ENCODE assay signal across 8 mouse cellular contexts in the genomic region with DNA sequence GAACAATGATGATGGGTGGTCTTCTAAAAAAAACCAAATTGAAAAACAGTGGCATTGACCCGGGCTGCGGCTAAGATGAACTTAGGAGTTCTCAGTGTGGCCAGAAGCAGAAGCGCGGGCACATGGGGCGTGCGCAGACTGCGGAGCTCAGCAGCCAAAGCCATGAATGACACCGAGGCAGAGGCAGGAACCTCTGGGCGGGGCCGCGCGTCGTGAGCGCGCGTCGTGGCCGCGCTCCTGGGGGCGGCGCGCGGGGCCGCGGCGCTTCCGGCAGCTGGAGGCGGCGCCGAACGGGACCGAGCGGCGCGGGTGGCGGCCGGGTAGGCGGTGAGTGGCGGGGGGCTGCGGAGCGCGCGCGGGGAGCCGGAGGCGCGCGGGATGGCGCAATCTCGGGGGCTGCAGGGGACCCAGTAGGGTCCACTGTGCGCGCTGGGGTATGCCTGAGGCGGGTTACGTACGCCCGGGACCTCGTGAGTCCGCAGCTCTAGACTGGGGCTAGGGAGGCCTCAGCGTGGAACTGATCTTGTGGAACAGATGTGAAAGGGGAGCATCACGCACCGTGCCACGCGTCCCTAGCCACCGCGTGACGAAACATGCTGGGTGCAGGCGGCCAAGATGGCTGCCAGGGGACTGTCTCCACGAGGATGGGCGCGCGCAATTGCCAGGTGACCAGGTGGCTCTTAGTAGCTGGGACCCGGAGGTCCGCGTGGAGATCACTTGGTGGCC. TPM values are rescaled to one million over a fixed set of nuclear protein-coding genes. Genes with fewer than 3 reads are reported as not detected.
DNase-seq lines count a peak whose midpoint lies in the region; ATAC-seq and TF ChIP-seq lines count a peak whose summit lies in the region.

A gene (plus strand): TSS at position 264 of the 726 bp plus-strand sequence.

- no peak for TF ChIP-seq CTCF in hindbrain, postnatal 0 days (IDR thresholded peaks at IDR 0.05; ENCODE audit: low read depth)
- no peak for TF ChIP-seq CTCF in left cerebral cortex, adult 2 months (IDR thresholded peaks at IDR 0.05)

- H3K4me1 ChIP-seq in hindbrain, postnatal 0 days (ENCODE audit: insufficient read depth, low read length) = peaks cover 7% of the 10 kb centered on the region; the same call in 1 of the 2 replicates

- peak; percentile 87 for DNase-seq in ZHBTc4 (ENCODE audit: low read depth, low spot score)
- DNase-seq in gastrocnemius, adult 8-10 months (ENCODE audit: low spot score in 2 of 2) = peak; percentile 39 to 57
- DNase-seq in hindbrain, postnatal 0 days (ENCODE audit: low spot score) = peak; percentile 91
- DNase-seq in left cerebral cortex, adult 2 months (ENCODE audit: extremely low spot score in 1 of 2, low spot score in 2 of 2) = peak; percentile 78 to 84
- peak; percentile 68 to 84 for DNase-seq in right cerebral cortex, adult 2 months (ENCODE audit: low spot score in 2 of 2)
- DNase-seq in urinary bladder, postnatal 25 days (ENCODE audit: low spot score) = peak; percentile 75

- H3K4me2 ChIP-seq in hindbrain, postnatal 0 days (ENCODE audit: low read depth, low read length) = peak within 1 kb of the TSS; percentile 62

- no peaks in the 10 kb centered on the region for H3K9me3 ChIP-seq in hindbrain, postnatal 0 days (ENCODE audit: low read length)

- no peaks in the 10 kb centered on the region for H3K36me3 ChIP-seq in hindbrain, postnatal 0 days (ENCODE audit: insufficient read depth, low read length)
- no peaks in the 10 kb centered on the region for H3K36me3 ChIP-seq in macrophage (ENCODE audit: inconsistent target)

- peak within 1 kb of the TSS; percentile 74 for H3K4me3 ChIP-seq in hindbrain, postnatal 0 days (ENCODE audit: low read length)
- H3K4me3 ChIP-seq in left cerebral cortex, adult 2 months = peak within 1 kb of the TSS; percentile 88
- peak within 1 kb of the TSS; percentile 65 for H3K4me3 ChIP-seq in macrophage (ENCODE audit: inconsistent target)

- WGBS in hindbrain, postnatal 0 days = 2% methylated on average over 73 of the region's 74 CpGs
- WGBS in macrophage (ENCODE audit: missing documents) = 1% methylated on average over 62 of the region's 74 CpGs

- intact Hi-C loops in left cerebral cortex, adult 2 months (cut with DNase I) = no loop called here

- H3K27me3 ChIP-seq in hindbrain, postnatal 0 days (ENCODE audit: insufficient read depth, low read length) = no peaks in the 10 kb centered on the region

- peak within 1 kb of the TSS; percentile 86 for H3K9ac ChIP-seq in hindbrain, postnatal 0 days (replicated peaks; ENCODE audit: low read length)

- H3K27ac ChIP-seq in hindbrain, postnatal 0 days = peak within 1 kb of the TSS; percentile 92
- H3K27ac ChIP-seq in left cerebral cortex, adult 2 months = peak within 1 kb of the TSS; percentile 97
- H3K27ac ChIP-seq in macrophage = peak within 1 kb of the TSS; percentile 35; the same call in 1 of the 2 replicates

- H3K79me2 ChIP-seq in macrophage (ENCODE audit: inconsistent target) = peaks cover 33% of the 10 kb centered on the region

- peak; percentile 83 for ATAC-seq in common myeloid progenitor, adult 5-6 weeks (replicated peaks; ENCODE audit: low read depth, poor library complexity, severe bottlenecking)
- ATAC-seq in hindbrain, postnatal 0 days = peak; percentile 89

RNA-seq across cellular contexts. Expression of the gene that starts here (rescaled TPM):
- 88.5 and 103 TPM in 2 replicates for total RNA-seq in common myeloid progenitor, adult 5-6 weeks (2017)
- total RNA-seq in gastrocnemius, adult 8-10 months (2022) = 1 to 10 TPM; 1.1 to 2.4 (median 1.8) TPM
- 64.5 and 73.7 TPM in 2 replicates for total RNA-seq in hindbrain, postnatal 0 days (2014; rRNA removed)
- 102 and 103 TPM in 2 replicates for polyA plus RNA-seq in hindbrain, postnatal 0 days (2015; fragmentation: Nextera tagmentation; extraction: Ambion mirVana)
- 10 to 100 TPM; 44.6 to 46.4 TPM for total RNA-seq in left cerebral cortex, adult 2 months (2021)
- 10 to 100 TPM; 10.2 to 31.8 (median 25.2) TPM for total RNA-seq in macrophage (2018; cell fraction: chromatin; rRNA removed)
- 10 to 100 TPM; 12.8 to 27.9 (median 19.4) TPM for total RNA-seq in macrophage (2018; cell fraction: cytosol; rRNA removed)
- 10 to 100 TPM; 12.3 to 46.7 (median 18.7) TPM for total RNA-seq in macrophage (2018; cell fraction: nucleus; rRNA removed)
- 17.3 to 41.2 TPM (median 20.3 TPM) in 3 replicates for polyA plus RNA-seq in macrophage (2018)

Comparison
In these comparisons a context has a peak if more than half of its experiments do, and no peak if none do; other contexts are left out.
1. Peak in every context shown above with its lines: DNase-seq, ATAC-seq, H3K4me3 ChIP-seq and H3K27ac ChIP-seq.
2. RNA of the gene that starts here (total RNA-seq): 88.5 to 103 TPM in common myeloid progenitor, adult 5-6 weeks, 64.5 to 73.7 TPM in hindbrain, postnatal 0 days and 44.6 to 46.4 TPM in left cerebral cortex, adult 2 months; 1.1 to 2.4 TPM in gastrocnemius, adult 8-10 months; every median in the first group is over 10 times any median in the second.
3. H3K27ac ChIP-seq: peak in every context shown above with its lines; median percentile 97 in left cerebral cortex, adult 2 months; 92 in hindbrain, postnatal 0 days; 35 in macrophage.